Mouse (Mus musculus): ENCODE measurements around the gene Plxnd1. TPM values are rescaled to one million over a fixed set of nuclear protein-coding genes. Genes with fewer than 3 reads are reported as not detected.

Plxnd1 gene
- polyA plus RNA-seq, 1 experiment from 2014 or later = 14.7 TPM

DNA sequence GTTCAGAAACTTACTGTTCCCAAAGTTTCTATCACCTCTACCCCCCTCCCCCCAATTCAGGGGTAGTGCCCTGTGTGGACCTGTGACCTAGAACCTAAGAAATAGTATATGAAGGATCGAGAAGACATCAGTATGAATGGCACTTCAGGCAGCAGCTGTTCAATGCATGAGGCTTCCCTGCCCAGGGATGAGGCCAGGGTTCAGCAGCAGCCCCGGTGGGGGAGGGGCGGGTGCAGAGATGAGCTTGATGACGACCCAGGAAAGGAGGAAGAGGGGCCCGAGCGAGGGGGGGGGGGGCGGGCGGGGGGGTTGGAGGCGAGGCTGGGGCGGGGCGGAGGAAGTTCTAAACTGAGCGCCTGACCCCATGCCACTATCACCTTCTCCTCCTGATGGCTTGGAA, 53.7 kb downstream of the Plxnd1 start:
- Histone ChIP-seq H3K9me3 (ENCODE audit: control insufficient read depth, low read length) (peaks cover 8% of the 10 kb centered on the region; the same call in 1 of the 2 replicates), H3K4me2 (replicated peaks) (no peak overlapping the region), H3K4me1 (replicated peaks; ENCODE audit: control insufficient read depth, insufficient read depth, low read length) (no peaks in the 10 kb centered on the region), H3K27me3 (ENCODE audit: control insufficient read depth, insufficient read depth, low read length) (no peaks in the 10 kb centered on the region), H3K9ac (no peak overlapping the region), H3K27ac (no peak overlapping the region), H3K36me3 (replicated peaks; ENCODE audit: control insufficient read depth, insufficient read depth) (no peaks in the 10 kb centered on the region), H3K4me3 (replicated peaks; ENCODE audit: low read length) (no peak overlapping the region)
- DNase-seq (ENCODE audit: low spot score) (no peak), ATAC-seq (ENCODE audit: low FRiP score) (no peak)
- 11% methylated on average over 6 of the region's 12 CpGs for WGBS

- peaks cover 8% of the 10 kb centered on the region; the same call in 1 of the 2 replicates for H3K9me3 ChIP-seq (ENCODE audit: control insufficient read depth, low read length)
- WGBS = 82% methylated on average over 1 of the region's 1 CpGs
Measured at GRCm38 (mm10) chr6:115940603-115941002, 54.2 kb downstream of the Plxnd1 start.

DNA sequence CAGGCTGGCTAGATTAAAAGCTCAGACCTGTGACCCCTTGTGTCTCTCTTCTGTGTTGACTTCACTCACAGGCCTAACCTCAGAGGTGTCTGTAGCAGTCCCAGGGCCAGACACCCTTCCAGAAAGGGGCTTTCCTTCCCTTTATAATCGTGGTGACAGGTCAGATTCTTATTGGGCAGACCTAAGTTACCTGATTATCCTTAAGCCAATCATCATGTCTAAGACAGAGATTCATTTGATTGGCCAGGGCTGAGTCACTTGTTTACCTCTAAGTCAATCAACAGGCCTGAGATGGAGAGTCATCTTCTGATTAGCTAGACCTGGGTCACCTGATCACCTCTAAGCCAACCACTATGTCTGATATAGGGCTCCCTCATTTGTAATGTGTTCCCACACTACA, 56.0 kb downstream of the Plxnd1 start:
- ATAC-seq (ENCODE audit: low FRiP score) = no peak
- 69% methylated on average over 1 of the region's 1 CpGs for WGBS

More at GRCm38 (mm10) chr6:115940603-115941002, 54.2 kb downstream of the Plxnd1 start:
- Histone ChIP-seq H3K27ac (no peak overlapping the region), H3K4me3 (replicated peaks; ENCODE audit: low read length) (no peak overlapping the region), H3K27me3 (ENCODE audit: control insufficient read depth, insufficient read depth, low read length) (no peaks in the 10 kb centered on the region), H3K9ac (no peak overlapping the region), H3K36me3 (replicated peaks; ENCODE audit: control insufficient read depth, insufficient read depth) (no peaks in the 10 kb centered on the region), H3K4me1 (replicated peaks; ENCODE audit: control insufficient read depth, insufficient read depth, low read length) (no peaks in the 10 kb centered on the region), H3K4me2 (replicated peaks) (no peak overlapping the region)
- DNase-seq (ENCODE audit: low spot score) (no peak), ATAC-seq (ENCODE audit: low FRiP score) (no peak)

GRCm38 (mm10) chr6:115938011-115938410, 56.8 kb downstream of the Plxnd1 start:
- H3K36me3 ChIP-seq (replicated peaks; ENCODE audit: control insufficient read depth, insufficient read depth) = no peaks in the 10 kb centered on the region
- no peaks in the 10 kb centered on the region for H3K4me1 ChIP-seq (replicated peaks; ENCODE audit: control insufficient read depth, insufficient read depth, low read length)
- ATAC-seq (ENCODE audit: low FRiP score) (no peak), DNase-seq (ENCODE audit: low spot score) (no peak)
- H3K9me3 ChIP-seq (ENCODE audit: control insufficient read depth, low read length) = peaks cover 8% of the 10 kb centered on the region; the same call in 1 of the 2 replicates
- H3K27ac ChIP-seq = no peak overlapping the region
- H3K4me2 ChIP-seq (replicated peaks) = no peak overlapping the region
- no peak overlapping the region for H3K9ac ChIP-seq
- no peak overlapping the region for H3K4me3 ChIP-seq (replicated peaks; ENCODE audit: low read length)
- WGBS = 95% methylated on average over 2 of the region's 2 CpGs
- H3K27me3 ChIP-seq (ENCODE audit: control insufficient read depth, insufficient read depth, low read length) = no peaks in the 10 kb centered on the region

More for the DNA sequence above, 56.0 kb downstream of the Plxnd1 start:
- H3K4me2 ChIP-seq (replicated peaks) = no peak overlapping the region
- H3K9me3 ChIP-seq (ENCODE audit: control insufficient read depth, low read length) = peaks cover 8% of the 10 kb centered on the region; the same call in 1 of the 2 replicates
- H3K4me1 ChIP-seq (replicated peaks; ENCODE audit: control insufficient read depth, insufficient read depth, low read length) = no peaks in the 10 kb centered on the region
- no peaks in the 10 kb centered on the region for H3K36me3 ChIP-seq (replicated peaks; ENCODE audit: control insufficient read depth, insufficient read depth)
- H3K9ac ChIP-seq = no peak overlapping the region
- no peak overlapping the region for H3K27ac ChIP-seq
- no peak overlapping the region for H3K4me3 ChIP-seq (replicated peaks; ENCODE audit: low read length)
- H3K27me3 ChIP-seq (ENCODE audit: control insufficient read depth, insufficient read depth, low read length) = no peaks in the 10 kb centered on the region
- no peak for DNase-seq (ENCODE audit: low spot score)

DNA sequence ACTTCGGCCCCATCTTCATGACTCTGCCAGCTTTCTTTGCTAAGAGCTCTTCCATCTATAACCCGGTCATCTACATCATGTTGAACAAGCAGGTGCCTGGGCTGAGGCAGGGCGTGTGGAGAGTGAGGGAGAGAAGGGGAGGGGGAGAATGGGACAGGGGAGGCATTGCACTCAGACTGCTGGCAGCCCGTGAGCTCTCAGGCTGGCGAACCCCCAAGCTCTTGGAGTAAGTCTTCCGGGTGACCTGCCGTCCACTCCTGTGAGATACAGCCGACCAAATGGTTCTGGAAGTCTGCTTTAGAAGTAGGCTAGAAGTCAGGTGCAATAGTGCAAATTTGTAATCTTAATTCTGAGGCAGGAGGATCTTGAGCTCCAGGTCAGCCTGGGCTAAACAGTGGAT, 59.3 kb downstream of the Plxnd1 start:
- Histone ChIP-seq H3K9ac (no peak overlapping the region), H3K36me3 (replicated peaks; ENCODE audit: control insufficient read depth, insufficient read depth) (no peaks in the 10 kb centered on the region), H3K27ac (no peak overlapping the region), H3K4me3 (replicated peaks; ENCODE audit: low read length) (no peak overlapping the region), H3K9me3 (ENCODE audit: control insufficient read depth, low read length) (peaks cover 8% of the 10 kb centered on the region; the same call in 1 of the 2 replicates), H3K4me1 (replicated peaks; ENCODE audit: control insufficient read depth, insufficient read depth, low read length) (no peaks in the 10 kb centered on the region), H3K4me2 (replicated peaks) (no peak overlapping the region), H3K27me3 (ENCODE audit: control insufficient read depth, insufficient read depth, low read length) (no peaks in the 10 kb centered on the region)
- 86% methylated on average over 8 of the region's 8 CpGs for WGBS
- no peak for DNase-seq (ENCODE audit: low spot score)
- no peak for ATAC-seq (ENCODE audit: low FRiP score)

DNA sequence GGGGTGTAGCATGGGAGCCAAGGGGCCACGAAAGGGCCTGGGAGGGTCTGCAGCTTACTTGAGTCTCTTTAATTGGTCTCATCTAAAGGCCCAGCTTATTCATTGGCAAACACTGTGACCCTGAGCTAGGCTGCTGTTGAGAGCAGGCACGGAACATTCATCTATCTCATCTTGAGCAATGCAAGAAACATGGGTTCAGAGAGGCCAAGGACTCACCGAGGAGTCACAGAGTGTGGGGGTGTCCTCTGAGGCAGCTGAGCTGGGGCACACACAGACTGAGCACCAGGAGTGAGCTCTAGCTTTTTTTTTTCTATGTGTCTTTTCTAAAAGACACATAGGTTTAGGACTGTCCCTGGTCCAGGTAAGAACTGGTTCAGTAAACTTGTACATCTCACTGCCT, 62.4 kb downstream of the Plxnd1 start:
- H3K27me3 ChIP-seq (ENCODE audit: control insufficient read depth, insufficient read depth, low read length) = no peaks in the 10 kb centered on the region
- H3K4me1 ChIP-seq (replicated peaks; ENCODE audit: control insufficient read depth, insufficient read depth, low read length) = no peaks in the 10 kb centered on the region
- WGBS = 94% methylated on average over 3 of the region's 3 CpGs
- no peaks in the 10 kb centered on the region for H3K36me3 ChIP-seq (replicated peaks; ENCODE audit: control insufficient read depth, insufficient read depth)
- no peaks in the 10 kb centered on the region for H3K9me3 ChIP-seq (ENCODE audit: control insufficient read depth, low read length)
- no peak overlapping the region for H3K4me3 ChIP-seq (replicated peaks; ENCODE audit: low read length)
- DNase-seq (ENCODE audit: low spot score) = no peak
- H3K27ac ChIP-seq = no peak overlapping the region
- H3K9ac ChIP-seq = no peak overlapping the region
- no peak for ATAC-seq (ENCODE audit: low FRiP score)
- H3K4me2 ChIP-seq (replicated peaks) = no peak overlapping the region

DNA sequence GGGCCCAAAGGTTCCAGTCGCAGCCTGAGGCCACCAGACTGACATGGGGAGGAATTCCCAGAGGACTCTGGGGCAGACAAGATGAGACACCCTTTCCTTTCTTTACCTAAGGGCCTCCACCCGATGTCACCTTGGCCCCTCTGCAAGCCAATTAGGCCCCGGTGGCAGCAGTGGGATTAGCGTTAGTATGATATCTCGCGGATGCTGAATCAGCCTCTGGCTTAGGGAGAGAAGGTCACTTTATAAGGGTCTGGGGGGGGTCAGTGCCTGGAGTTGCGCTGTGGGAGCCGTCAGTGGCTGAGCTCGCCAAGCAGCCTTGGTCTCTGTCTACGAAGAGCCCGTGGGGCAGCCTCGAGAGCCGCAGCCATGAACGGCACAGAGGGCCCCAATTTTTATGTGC, 63.2 kb downstream of the Plxnd1 start, which contains the start of gene Rho:
Gene Rho, plus strand, starts transcription at position 110 of the 400 bp plus-strand sequence.
- H3K4me2 ChIP-seq (replicated peaks) = no peak within 1 kb of the TSS
- no peaks in the 10 kb centered on the region for H3K9me3 ChIP-seq (ENCODE audit: control insufficient read depth, low read length)
- ATAC-seq (ENCODE audit: low FRiP score) (no peak), DNase-seq (ENCODE audit: low spot score) (no peak)
- no peak within 1 kb of the TSS for H3K4me3 ChIP-seq (replicated peaks; ENCODE audit: low read length)
- no peak within 1 kb of the TSS for H3K27ac ChIP-seq
- WGBS = 81% methylated on average over 11 of the region's 14 CpGs
- 0 out of 2 replicates have a peak, but pooled peaks cover 4% of the 10 kb centered on the region for H3K4me1 ChIP-seq (replicated peaks; ENCODE audit: control insufficient read depth, insufficient read depth, low read length)
- no peaks in the 10 kb centered on the region for H3K27me3 ChIP-seq (ENCODE audit: control insufficient read depth, insufficient read depth, low read length)
- no peaks in the 10 kb centered on the region for H3K36me3 ChIP-seq (replicated peaks; ENCODE audit: control insufficient read depth, insufficient read depth)
- H3K9ac ChIP-seq = no peak within 1 kb of the TSS

DNA sequence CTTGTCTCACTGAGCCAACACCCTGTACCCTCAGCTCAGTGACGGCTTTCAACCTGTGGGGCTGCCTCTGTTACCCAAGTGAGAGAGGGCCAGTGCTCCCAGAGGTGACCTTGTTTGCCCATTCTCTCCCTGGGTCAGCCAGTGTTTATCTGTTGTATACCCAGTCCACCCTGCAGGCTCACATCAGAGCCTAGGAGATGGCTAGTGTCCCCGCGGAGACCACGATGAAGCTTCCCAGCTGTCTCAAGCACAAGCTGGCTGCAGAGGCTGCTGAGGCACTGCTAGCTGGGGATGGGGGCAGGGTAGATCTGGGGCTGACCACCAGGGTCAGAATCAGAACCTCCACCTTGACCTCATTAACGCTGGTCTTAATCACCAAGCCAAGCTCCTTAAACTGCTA, 64.8 kb downstream of the Plxnd1 start:
- Histone ChIP-seq H3K36me3 (replicated peaks; ENCODE audit: control insufficient read depth, insufficient read depth) (no peaks in the 10 kb centered on the region), H3K27ac (no peak overlapping the region), H3K9ac (no peak overlapping the region), H3K4me2 (replicated peaks) (no peak overlapping the region), H3K4me1 (replicated peaks; ENCODE audit: control insufficient read depth, insufficient read depth, low read length) (0 out of 2 replicates have a peak, but pooled peaks cover 6% of the 10 kb centered on the region), H3K9me3 (ENCODE audit: control insufficient read depth, low read length) (no peaks in the 10 kb centered on the region), H3K27me3 (ENCODE audit: control insufficient read depth, insufficient read depth, low read length) (no peaks in the 10 kb centered on the region), H3K4me3 (replicated peaks; ENCODE audit: low read length) (no peak overlapping the region)
- 62% methylated on average over 5 of the region's 5 CpGs for WGBS
- no peak for DNase-seq (ENCODE audit: low spot score)
- ATAC-seq (ENCODE audit: low FRiP score) = no peak

DNA sequence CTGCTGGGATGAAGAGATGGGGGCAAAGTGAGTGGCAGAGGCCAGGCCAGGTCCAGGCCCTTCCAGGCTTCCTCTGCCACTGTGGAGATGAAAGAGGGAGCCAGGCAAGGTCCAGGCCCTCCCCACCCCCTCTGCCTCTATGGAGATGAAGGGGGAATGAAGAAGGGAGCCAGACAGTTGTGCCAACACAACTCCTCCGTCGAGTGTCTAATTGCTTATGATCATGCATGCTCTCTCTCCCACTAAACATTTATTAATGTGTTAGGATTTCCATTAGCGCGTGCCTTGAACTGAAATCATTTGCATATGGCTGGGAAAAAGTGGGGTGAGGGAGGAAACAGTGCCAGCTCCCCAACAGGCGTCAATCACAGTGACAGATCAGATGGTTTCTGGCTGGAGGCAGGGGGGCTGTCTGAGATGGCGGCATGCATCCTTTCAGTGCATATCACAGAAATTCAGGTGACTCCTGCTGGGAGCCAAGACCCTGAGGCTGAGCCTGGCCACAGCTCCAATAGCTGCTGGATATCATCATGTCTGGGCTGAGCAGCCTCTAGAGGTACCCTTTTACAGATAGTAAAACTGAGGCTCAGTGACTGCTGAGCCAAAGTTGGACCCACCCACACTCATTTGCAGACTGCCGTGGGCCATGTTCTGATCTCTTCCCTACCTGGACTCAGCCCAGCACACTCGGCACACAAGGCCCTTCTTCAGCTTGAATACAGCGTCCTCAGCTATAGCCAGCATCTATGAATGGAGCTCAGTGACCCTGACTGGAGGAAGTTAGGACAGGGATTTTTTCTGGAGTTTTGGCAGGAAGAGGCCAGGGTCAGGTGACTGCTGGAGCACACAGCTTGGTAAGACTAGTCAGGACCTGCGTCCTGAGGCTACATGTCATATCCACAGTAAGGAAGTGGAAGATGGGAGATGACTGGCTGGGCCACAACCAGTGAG, 67.2 kb downstream of the Plxnd1 start:
- Histone ChIP-seq H3K9ac (no peak overlapping the region), H3K9me3 (ENCODE audit: control insufficient read depth, low read length) (no peaks in the 10 kb centered on the region), H3K27ac (peak overlapping the region; percentile 52; the same call in 1 of the 2 replicates), H3K4me2 (replicated peaks) (no peak overlapping the region), H3K36me3 (replicated peaks; ENCODE audit: control insufficient read depth, insufficient read depth) (no peaks in the 10 kb centered on the region), H3K4me3 (replicated peaks; ENCODE audit: low read length) (no peak overlapping the region), H3K4me1 (replicated peaks; ENCODE audit: control insufficient read depth, insufficient read depth, low read length) (0 out of 2 replicates have a peak, but pooled peaks cover 6% of the 10 kb centered on the region), H3K27me3 (ENCODE audit: control insufficient read depth, insufficient read depth, low read length) (no peaks in the 10 kb centered on the region)
- WGBS = 56% methylated on average over 10 of the region's 10 CpGs
- DNase-seq (ENCODE audit: low spot score) (no peak), ATAC-seq (ENCODE audit: low FRiP score) (0 out of 2 replicates have a peak, but pooled peaks have one; percentile 28)
